Mouse (Mus musculus) cerebellum, adult 2 months (tissue): ENCODE measurements around the gene Olfr147.

ENCODE experiments used
- CTCF ChIP-seq: fragments of 200-500 bp; IDR thresholded peaks from 2 replicates; pipeline ENCODE4 v1.5.1; 2011; ENCODE audit warnings: low read depth, mild to moderate bottlenecking, control low read depth, low read length, moderate library complexity, borderline replicate concordance; ENCODE audit not compliant: insufficient read depth
- POLR2A ChIP-seq: fragments of 200-500 bp; IDR thresholded peaks from 2 replicates; pipeline ENCODE4 v1.6.1; 2011; ENCODE audit warnings: low read length, control low read depth, borderline replicate concordance; ENCODE audit not compliant: insufficient read depth

GRCm38 (mm10) chr9:38447352-38447751, 45.9 kb downstream of the Olfr147 start, which contains the start of gene Olfr902:
- TF ChIP-seq POLR2A = no peak
- no peak for TF ChIP-seq CTCF
